8 mouse cellular contexts compared by ENCODE assay signal in genomic region chr16:87796514-87797248, GRCm38 (mm10).
DNase-seq lines count a peak whose midpoint lies in the region; ATAC-seq lines count a peak whose summit lies in the region.

No protein-coding gene starts in this region.

- H3K36me3 ChIP-seq in limb, embryonic 13.5 days = no peaks in the 10 kb centered on the region
- no peaks in the 10 kb centered on the region for H3K36me3 ChIP-seq in midbrain, embryonic 12.5 days
- H3K36me3 ChIP-seq in stomach, embryonic 16.5 days (ENCODE audit: control insufficient read depth, insufficient read depth, low read length) = no peaks in the 10 kb centered on the region

- ATAC-seq in common myeloid progenitor, adult 5-6 weeks (replicated peaks; ENCODE audit: low read depth, poor library complexity, severe bottlenecking) = peak; percentile 78
- no peak for ATAC-seq in limb, embryonic 13.5 days (ENCODE audit: low FRiP score, low read depth)
- ATAC-seq in midbrain, embryonic 12.5 days (ENCODE audit: low FRiP score, low read depth) = peak; percentile 92
- ATAC-seq in stomach, embryonic 16.5 days (ENCODE audit: insufficient read depth, low FRiP score) = no peak; the same call in 1 of the 2 replicates

- peaks cover 7% of the 10 kb centered on the region; the same call in 1 of the 2 replicates for H3K4me1 ChIP-seq in limb, embryonic 13.5 days
- peaks cover 12% of the 10 kb centered on the region; the same call in 1 of the 2 replicates for H3K4me1 ChIP-seq in midbrain, embryonic 12.5 days
- H3K4me1 ChIP-seq in stomach, embryonic 16.5 days (ENCODE audit: control insufficient read depth, insufficient read depth, low read length) = no peaks in the 10 kb centered on the region

- no peak overlapping the region for H3K27ac ChIP-seq in limb, embryonic 13.5 days
- H3K27ac ChIP-seq in midbrain, embryonic 12.5 days (replicated peaks) = no peak overlapping the region
- no peak overlapping the region for H3K27ac ChIP-seq in stomach, embryonic 16.5 days (ENCODE audit: low read length)

- DNase-seq in adrenal gland, adult (ENCODE audit: inconsistent age in 2 of 2, low spot score in 1 of 2) = peak; percentile 13 to 70
- no peak for DNase-seq in adrenal gland, postnatal 4 days (ENCODE audit: low spot score in 2 of 2)
- peak; percentile 7 for DNase-seq in heart, adult 8-10 months (ENCODE audit: low spot score)
- peak; percentile 67 for DNase-seq in kidney, adult 18-20 months

- no peaks in the 10 kb centered on the region for H3K9me3 ChIP-seq in limb, embryonic 13.5 days
- no peaks in the 10 kb centered on the region for H3K9me3 ChIP-seq in midbrain, embryonic 12.5 days
- no peaks in the 10 kb centered on the region for H3K9me3 ChIP-seq in stomach, embryonic 16.5 days (replicated peaks; ENCODE audit: control insufficient read depth, low read length)

- peak overlapping the region; percentile 51; the same call in 1 of the 2 replicates for H3K9ac ChIP-seq in limb, embryonic 13.5 days
- H3K9ac ChIP-seq in midbrain, embryonic 12.5 days (replicated peaks) = no peak overlapping the region
- peak overlapping the region; percentile 48 for H3K9ac ChIP-seq in stomach, embryonic 16.5 days (ENCODE audit: low read length)

- 9% methylated on average over 20 of the region's 20 CpGs for WGBS in limb, embryonic 13.5 days
- WGBS in midbrain, embryonic 12.5 days = 2% methylated on average over 20 of the region's 20 CpGs
- WGBS in stomach, embryonic 16.5 days = 6% methylated on average over 20 of the region's 20 CpGs

- H3K4me3 ChIP-seq in limb, embryonic 13.5 days = peak overlapping the region; percentile 39
- peak overlapping the region; percentile 33 for H3K4me3 ChIP-seq in midbrain, embryonic 12.5 days
- peak overlapping the region; percentile 38 for H3K4me3 ChIP-seq in stomach, embryonic 16.5 days (replicated peaks; ENCODE audit: low read length)

- H3K27me3 ChIP-seq in limb, embryonic 13.5 days = 0 out of 2 replicates have a peak, but pooled peaks cover 9% of the 10 kb centered on the region
- H3K27me3 ChIP-seq in midbrain, embryonic 12.5 days = no peaks in the 10 kb centered on the region
- H3K27me3 ChIP-seq in stomach, embryonic 16.5 days (ENCODE audit: control insufficient read depth, insufficient read depth, low read length) = no peaks in the 10 kb centered on the region

- peak overlapping the region; percentile 69 for H3K4me2 ChIP-seq in limb, embryonic 13.5 days (replicated peaks)
- peak overlapping the region; percentile 55 for H3K4me2 ChIP-seq in midbrain, embryonic 12.5 days (replicated peaks)
- peak overlapping the region; percentile 66 for H3K4me2 ChIP-seq in stomach, embryonic 16.5 days (ENCODE audit: low read depth, low read length)

Comparison
In these comparisons a context has a peak if more than half of its experiments do, and no peak if none do; other contexts are left out.
1. DNase-seq: peak in adrenal gland, adult (2 of 2), heart, adult 8-10 months (single experiment) and kidney, adult 18-20 months (single experiment); none in adrenal gland, postnatal 4 days (0 of 2).
2. ATAC-seq: peak in common myeloid progenitor, adult 5-6 weeks (single experiment) and midbrain, embryonic 12.5 days (single experiment); none in limb, embryonic 13.5 days (single experiment) and stomach, embryonic 16.5 days (single experiment).
3. Peak in every context shown above with its lines, with median percentiles within 50 percentile points of each other: H3K4me2 ChIP-seq and H3K4me3 ChIP-seq.